ENCODE assay signal across 15 mouse cellular contexts in the genomic region with DNA sequence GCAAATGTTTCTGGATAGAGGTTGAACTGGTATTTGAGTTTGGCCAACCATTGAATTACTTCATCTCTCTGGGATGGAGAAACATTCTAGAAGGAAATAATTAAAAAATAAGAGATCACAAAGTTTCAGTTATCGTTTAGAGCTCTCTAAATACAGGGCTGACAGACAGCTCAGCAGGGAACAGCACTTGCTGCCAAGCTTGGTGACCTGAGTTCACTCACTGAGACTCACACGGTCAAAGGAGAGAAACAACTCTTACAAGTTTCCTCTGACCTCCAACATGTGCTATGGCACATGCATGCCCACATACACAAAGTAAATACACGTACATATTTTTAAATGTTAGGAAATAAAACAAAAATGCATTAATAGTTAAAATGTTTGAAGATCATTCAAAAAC. TPM values are rescaled to one million over a fixed set of nuclear protein-coding genes. Genes with fewer than 3 reads are reported as not detected.
"Had no signal": no experiment of that assay in that cellular context is flagged by ENCODE, and none has a peak within 500 bp of the region (broad histone marks: within the 10 kb centered on the region; RNA-seq: fewer than 3 reads in every experiment).

No protein-coding gene starts in this region.

- H3K4me1 ChIP-seq: kidney, embryonic 15.5 days; limb, embryonic 13.5 days; midbrain, embryonic 10.5 days; neural tube, embryonic 13.5 days had no signal

- H3K9ac ChIP-seq: kidney, embryonic 15.5 days; limb, embryonic 13.5 days; lung, embryonic 14.5 days; neural tube, embryonic 13.5 days had no signal

- H3K9me3 ChIP-seq: kidney, embryonic 15.5 days; limb, embryonic 13.5 days; midbrain, embryonic 10.5 days; neural tube, embryonic 13.5 days had no signal

- H3K4me3 ChIP-seq: kidney, embryonic 15.5 days; limb, embryonic 13.5 days; midbrain, embryonic 10.5 days; neural tube, embryonic 13.5 days had no signal

- DNase-seq: kidney, postnatal 14 days; left cerebral cortex, postnatal 4 days; lung, embryonic 14.5 days; lung, postnatal 10 days; lung, postnatal 4 days; retina, postnatal 1 day; right cerebral cortex, postnatal 4 days; thymus, postnatal 36 days had no signal

- ATAC-seq: midbrain, embryonic 16.5 days had no signal

- H3K27me3 ChIP-seq: kidney, embryonic 15.5 days; limb, embryonic 13.5 days; neural tube, embryonic 13.5 days had no signal

- H3K27ac ChIP-seq: kidney, embryonic 15.5 days; limb, embryonic 13.5 days; midbrain, embryonic 10.5 days; neural tube, embryonic 13.5 days had no signal

- H3K4me2 ChIP-seq: kidney, embryonic 15.5 days; limb, embryonic 13.5 days; liver, embryonic 11.5 days; lung, embryonic 14.5 days; neural tube, embryonic 13.5 days had no signal

RNA-seq across cellular contexts. Expression of gene 2010109A12Rik, which starts 16.7 kb away (rescaled TPM):
- polyA plus RNA-seq: large intestine, adult 2 months had no signal
